Mouse (Mus musculus) neural tube, embryonic 10.5 days (tissue): ENCODE data around the gene Gm17416.

Experiments
- DNase-seq: peaks from one replicate; pipeline ENCODE4 v3.0.0-alpha.2; 2017; ENCODE audit warnings: low spot score; ENCODE audit errors: extremely low spot score

Gm17416 gene

DNA sequence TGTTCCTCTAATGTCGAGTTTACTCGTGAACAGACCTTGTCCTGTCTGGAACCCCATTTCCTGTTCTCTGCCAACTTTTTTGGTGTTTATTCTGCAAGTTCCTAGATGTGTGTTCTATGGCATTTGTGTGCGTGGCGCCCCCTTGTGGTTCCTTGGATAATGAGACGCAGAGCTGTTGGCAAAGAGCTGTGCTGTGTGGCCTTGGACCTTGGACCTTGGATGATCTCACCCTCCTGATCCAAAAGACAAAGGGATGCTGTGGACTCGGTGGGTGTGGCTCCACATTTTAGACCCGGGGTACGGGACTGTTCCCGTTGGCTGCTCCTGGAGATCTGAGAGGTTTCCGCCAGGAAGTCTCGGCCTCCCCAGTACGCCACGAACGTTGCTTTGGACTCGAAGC is 34.9 kb downstream of the Gm17416 start, which contains the start of gene Defb36:
TSS of gene Defb36 (plus strand) at position 271 of the 400 bp plus-strand sequence.
- no peak for DNase-seq

DNA sequence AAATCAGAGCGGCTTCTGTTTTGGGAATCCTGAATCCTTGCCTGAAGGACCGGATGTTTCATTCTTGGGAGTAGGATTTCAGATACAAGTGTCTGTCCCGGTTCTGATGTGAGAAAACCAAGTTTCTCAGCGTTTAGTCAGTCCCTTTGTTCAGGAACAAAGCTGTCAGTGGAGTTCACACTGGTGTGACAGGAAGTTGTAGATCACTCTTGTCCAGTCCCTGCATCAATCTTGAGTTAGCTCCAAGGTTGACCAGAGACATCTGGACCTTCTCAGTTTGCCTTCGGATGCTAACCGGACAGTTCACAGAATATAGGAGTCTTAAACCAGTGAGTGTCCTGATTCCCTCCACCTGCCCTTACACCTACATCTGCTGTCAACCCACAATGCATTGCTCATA is 38.6 kb downstream of the Gm17416 start:
- DNase-seq: no peak

- DNase-seq: no peak
These were observed 39.6 kb downstream of the Gm17416 start for GRCm38 (mm10) chr2:152608719-152609118.

DNA sequence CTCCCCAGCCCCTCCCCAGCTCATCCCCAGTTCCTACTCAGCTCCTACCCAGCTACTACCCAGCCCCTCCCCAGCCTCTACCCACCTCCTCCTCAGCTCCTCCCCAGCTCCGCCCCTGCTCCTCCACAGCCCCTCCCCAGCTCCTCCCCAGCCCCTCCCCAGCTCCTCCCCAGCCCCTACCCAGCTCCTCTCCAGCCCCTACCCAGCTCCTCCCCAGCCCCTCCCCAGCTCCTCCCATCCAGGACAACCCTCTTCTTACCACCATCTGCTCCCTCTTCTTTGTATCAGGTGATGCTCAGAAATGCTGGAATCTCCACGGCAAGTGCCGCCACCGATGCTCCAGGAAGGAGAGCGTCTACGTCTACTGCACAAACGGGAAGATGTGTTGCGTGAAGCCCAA is 43.1 kb downstream of the Gm17416 start:
- DNase-seq: peak; percentile 26

DNA sequence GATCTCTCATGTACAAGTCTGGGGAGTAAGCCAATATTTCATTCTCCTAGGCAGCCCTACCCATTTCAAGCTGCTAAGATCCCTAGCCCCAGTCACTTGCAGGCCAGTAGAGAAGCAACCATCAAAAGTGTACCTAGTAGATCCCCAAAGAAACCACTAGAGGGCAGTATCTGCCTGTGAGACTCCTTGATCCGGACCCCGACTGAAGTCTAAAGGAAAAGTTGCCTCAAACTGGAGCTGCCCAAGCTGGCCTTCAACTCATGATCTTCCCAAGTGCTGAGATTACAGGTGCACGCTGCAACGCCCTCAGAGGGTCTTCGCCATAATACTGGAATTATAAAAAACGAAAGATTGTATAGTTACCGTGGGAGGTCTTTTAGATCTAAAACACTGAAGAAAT is 46.4 kb downstream of the Gm17416 start:
- peak; percentile 58 for DNase-seq

DNA sequence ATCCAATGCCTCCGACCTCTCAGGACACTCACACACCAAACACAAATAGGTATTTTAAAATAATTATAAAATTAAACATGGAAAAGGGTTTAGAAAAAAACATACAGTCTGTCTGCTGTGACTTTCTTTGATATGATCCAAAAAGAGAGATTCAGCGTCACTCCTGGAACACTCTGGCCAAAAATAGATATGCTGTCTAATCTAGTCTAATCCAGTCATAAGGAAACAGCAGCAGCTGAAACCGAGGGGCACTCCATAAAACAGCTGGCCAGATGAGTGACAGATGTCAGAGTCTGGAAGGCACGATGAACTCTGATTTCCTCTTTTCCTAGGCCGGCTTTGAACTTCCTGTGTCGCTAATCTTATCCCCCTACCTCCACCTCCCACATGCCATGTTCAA is 47.3 kb downstream of the Gm17416 start:
- no peak for DNase-seq

- no peak for DNase-seq
These were observed 48.2 kb downstream of the Gm17416 start for GRCm38 (mm10) chr2:152617374-152617773.
